Mouse (Mus musculus): ENCODE measurements at regions not wholly inside any gene's neighbourhood (a gene's known extent, or its start where the extent isn't known, plus 50 kb on each side); places are given as distances from the start of the nearest gene placed in this dataset. TPM values are rescaled to one million over a fixed set of nuclear protein-coding genes. Genes with fewer than 3 reads are reported as not detected.

GRCm38 (mm10) chr2:172159909-172160308 is 88.4 kb upstream of the Mc3r start:
- no peak overlapping the region for H3K4me2 ChIP-seq
- no peak overlapping the region for H3K27ac ChIP-seq (ENCODE audit: low read depth)
- H3K36me3 ChIP-seq (ENCODE audit: insufficient read depth), result no peaks in the 10 kb centered on the region
- no peaks in the 10 kb centered on the region for H3K9me3 ChIP-seq (ENCODE audit: low read depth, low read length)
- DNase-seq (no peak), ATAC-seq (ENCODE audit: insufficient read depth) (no peak)
- H3K9ac ChIP-seq, result no peak overlapping the region
- no peak for TF ChIP-seq CTCF (IDR thresholded peaks at IDR 0.05; ENCODE audit: low read depth)
- no peaks in the 10 kb centered on the region for H3K4me1 ChIP-seq (ENCODE audit: insufficient read depth)
- H3K27me3 ChIP-seq (ENCODE audit: insufficient read depth, low read length), result no peaks in the 10 kb centered on the region
- 90% methylated on average over 16 of the region's 16 CpGs for WGBS
- no peak overlapping the region for H3K4me3 ChIP-seq (ENCODE audit: low read depth, low read length)

- 84% methylated on average over 10 of the region's 10 CpGs for WGBS
- Histone ChIP-seq H3K4me2 (no peak overlapping the region), H3K36me3 (ENCODE audit: insufficient read depth) (no peaks in the 10 kb centered on the region), H3K27ac (ENCODE audit: low read depth) (no peak overlapping the region), H3K4me3 (ENCODE audit: low read depth, low read length) (no peak overlapping the region), H3K9ac (no peak overlapping the region), H3K4me1 (ENCODE audit: insufficient read depth) (no peaks in the 10 kb centered on the region), H3K9me3 (ENCODE audit: low read depth, low read length) (no peaks in the 10 kb centered on the region), H3K27me3 (ENCODE audit: insufficient read depth, low read length) (no peaks in the 10 kb centered on the region)
- no peak for TF ChIP-seq CTCF (IDR thresholded peaks at IDR 0.05; ENCODE audit: low read depth)
- DNase-seq (no peak), ATAC-seq (ENCODE audit: insufficient read depth) (no peak)
Observed at GRCm38 (mm10) chr2:172177371-172177770, 70.9 kb upstream of the Mc3r start.

GRCm38 (mm10) chr2:172179301-172179700 is 69.0 kb upstream of the Mc3r start:
- 66% methylated on average over 4 of the region's 4 CpGs for WGBS
- DNase-seq (no peak), ATAC-seq (ENCODE audit: insufficient read depth) (no peak)
- H3K27ac ChIP-seq (ENCODE audit: low read depth), result no peak overlapping the region
- H3K9me3 ChIP-seq (ENCODE audit: low read depth, low read length), result no peaks in the 10 kb centered on the region
- no peak overlapping the region for H3K9ac ChIP-seq
- H3K4me1 ChIP-seq (ENCODE audit: insufficient read depth), result no peaks in the 10 kb centered on the region
- no peaks in the 10 kb centered on the region for H3K27me3 ChIP-seq (ENCODE audit: insufficient read depth, low read length)
- no peak overlapping the region for H3K4me2 ChIP-seq
- no peak for TF ChIP-seq CTCF (IDR thresholded peaks at IDR 0.05; ENCODE audit: low read depth)
- H3K4me3 ChIP-seq (ENCODE audit: low read depth, low read length), result no peak overlapping the region
- no peaks in the 10 kb centered on the region for H3K36me3 ChIP-seq (ENCODE audit: insufficient read depth)

- H3K27me3 ChIP-seq (ENCODE audit: insufficient read depth, low read length), result no peaks in the 10 kb centered on the region
- DNase-seq (no peak), ATAC-seq (ENCODE audit: insufficient read depth) (no peak)
- TF ChIP-seq CTCF (IDR thresholded peaks at IDR 0.05; ENCODE audit: low read depth), result no peak
- no peaks in the 10 kb centered on the region for H3K9me3 ChIP-seq (ENCODE audit: low read depth, low read length)
- no peak overlapping the region for H3K27ac ChIP-seq (ENCODE audit: low read depth)
- H3K4me1 ChIP-seq (ENCODE audit: insufficient read depth), result no peaks in the 10 kb centered on the region
- no peak overlapping the region for H3K9ac ChIP-seq
- 43% methylated on average over 11 of the region's 11 CpGs for WGBS
- H3K4me2 ChIP-seq, result no peak overlapping the region
- H3K36me3 ChIP-seq (ENCODE audit: insufficient read depth), result no peaks in the 10 kb centered on the region
- H3K4me3 ChIP-seq (ENCODE audit: low read depth, low read length), result no peak overlapping the region
Observed at GRCm38 (mm10) chr2:172197746-172198145, 50.5 kb upstream of the Mc3r start.

Small RNA genes in the stretch of these regions (microRNA-seq; reads per million reads assigned to microRNA genes)
- not detected for gene Gm44301 (ENCODE audit: borderline number of aligned reads)
